Comparison of ENCODE assay signal across 30 mouse cellular contexts in genomic region chr1:47037576-47037975, GRCm38 (mm10).
DNase-seq lines count a peak whose midpoint lies in the region; ATAC-seq and TF ChIP-seq lines count a peak whose summit lies in the region.
"Had no signal": no experiment of that assay in that cellular context is flagged by ENCODE, and none has a peak within 500 bp of the region (broad histone marks: within the 10 kb centered on the region; RNA-seq: fewer than 3 reads in every experiment).

No protein-coding gene starts in this region.

- no peak for TF ChIP-seq POLR2A in brain, embryonic 14.5 days (IDR thresholded peaks at IDR 0.05; ENCODE audit: borderline replicate concordance, extremely low read depth, insufficient read depth, insufficient read length, poor library complexity, severe bottlenecking)

- H3K9me3 ChIP-seq in heart, embryonic 11.5 days (replicated peaks; ENCODE audit: control insufficient read depth, low read length), result no peaks in the 10 kb centered on the region
- H3K9me3 ChIP-seq: embryonic facial prominence, embryonic 12.5 days; G1E; kidney, embryonic 15.5 days; liver, embryonic 12.5 days had no signal

- H3K27ac ChIP-seq in heart, embryonic 11.5 days (ENCODE audit: low read depth, low read length), result no peak overlapping the region
- H3K27ac ChIP-seq in layer of hippocampus, adult 2 months, result peak overlapping the region; percentile 66; the same call in 1 of the 2 replicates
- H3K27ac ChIP-seq: embryonic facial prominence, embryonic 12.5 days; gastrocnemius, adult 2 months; kidney, embryonic 15.5 days; liver, embryonic 12.5 days; stomach, postnatal 0 days had no signal

- intact Hi-C loops in heart, postnatal 10 days (cut with DNase I), result no loop called here
- intact Hi-C loops in left cerebral cortex, postnatal 10 days (cut with DNase I), result no loop called here

- no peak overlapping the region for H3K4me2 ChIP-seq in heart, embryonic 11.5 days
- H3K4me2 ChIP-seq: embryonic facial prominence, embryonic 12.5 days; kidney, embryonic 15.5 days; liver, embryonic 12.5 days; midbrain, embryonic 11.5 days had no signal

- H3K4me3 ChIP-seq in heart, embryonic 11.5 days (ENCODE audit: low read depth, low read length), result no peak overlapping the region
- no peak overlapping the region for H3K4me3 ChIP-seq in layer of hippocampus, adult 2 months
- H3K4me3 ChIP-seq: embryonic facial prominence, embryonic 12.5 days; erythroblast, embryonic 14.5 days; gastrocnemius, adult 2 months; kidney, embryonic 15.5 days; liver, embryonic 12.5 days had no signal

- no peak for ATAC-seq in heart, embryonic 11.5 days (replicated peaks; ENCODE audit: insufficient number of reproducible peaks, low FRiP score, low TSS enrichment)
- ATAC-seq: forebrain, embryonic 16.5 days; inflammation-experienced regulatory T-cells, adult 6 months; liver, embryonic 12.5 days; liver, postnatal 0 days; Patski had no signal

- DNase-seq in embryo, embryonic 10.5 days (ENCODE audit: low spot score), result peak; percentile 24
- DNase-seq in embryo, embryonic 9.5 days (ENCODE audit: extremely low spot score), result no peak
- peak; percentile 56 to 58 for DNase-seq in heart, postnatal 10 days
- no peak for DNase-seq in layer of hippocampus, adult 2 months (ENCODE audit: low spot score in 2 of 2)
- no peak for DNase-seq in layer of hippocampus, adult 9-11 months
- DNase-seq in brain, embryonic 14.5 days (ENCODE audit: low read depth), result peak; percentile 18
- no peak for DNase-seq in left cerebral cortex, postnatal 10 days (ENCODE audit: extremely low spot score in 1 of 2, low spot score in 2 of 2)
- DNase-seq: adrenal gland, postnatal 10 days; cerebellum, adult 11-12 months; cerebellum, postnatal 10 days; gastrocnemius, adult 2 months; kidney, adult 18-20 months; kidney, postnatal 25 days; left cerebral cortex, postnatal 4 days; liver, postnatal 0 days; lung, postnatal 36 days; right cerebral cortex, adult 18-20 months; thymus, adult 18-20 months; thymus, postnatal 25 days had no signal

- H3K4me1 ChIP-seq in heart, embryonic 11.5 days (ENCODE audit: control insufficient read depth, insufficient read depth, low read length), result no peaks in the 10 kb centered on the region
- H3K4me1 ChIP-seq: kidney, embryonic 15.5 days; liver, embryonic 12.5 days had no signal

- TF ChIP-seq CTCF in layer of hippocampus, adult 2 months (conservative IDR thresholded peaks at IDR 0.05), result no peak
- TF ChIP-seq CTCF in brain, embryonic 14.5 days (IDR thresholded peaks at IDR 0.05; ENCODE audit: borderline replicate concordance, extremely low read depth, insufficient read depth, insufficient read length), result no peak

- no peak overlapping the region for H3K9ac ChIP-seq in heart, embryonic 11.5 days (ENCODE audit: low read depth, low read length)
- H3K9ac ChIP-seq: embryonic facial prominence, embryonic 12.5 days; kidney, embryonic 15.5 days; liver, embryonic 12.5 days; liver, postnatal 0 days had no signal

- H3K27me3 ChIP-seq in heart, embryonic 11.5 days (ENCODE audit: control insufficient read depth, insufficient read depth, low read length), result no peaks in the 10 kb centered on the region
- H3K27me3 ChIP-seq: embryonic facial prominence, embryonic 12.5 days; kidney, embryonic 15.5 days; liver, embryonic 12.5 days had no signal

- no peaks in the 10 kb centered on the region for H3K36me3 ChIP-seq in heart, embryonic 11.5 days (ENCODE audit: control insufficient read depth, insufficient read depth, low read length)
- H3K36me3 ChIP-seq: embryonic facial prominence, embryonic 12.5 days; G1E; kidney, embryonic 15.5 days; liver, embryonic 12.5 days had no signal

- 49% methylated on average over 2 of the region's 2 CpGs for whole genome bisulfite sequencing in heart, embryonic 11.5 days (ENCODE audit: insufficient replicate concordance)

Comparison
In these comparisons a context has a peak if more than half of its experiments do, and no peak if none do; other contexts are left out.
1. DNase-seq: peak in embryo, embryonic 10.5 days (single experiment), heart, postnatal 10 days (2 of 2) and brain, embryonic 14.5 days (single experiment); none in embryo, embryonic 9.5 days (single experiment), layer of hippocampus, adult 2 months (0 of 2), layer of hippocampus, adult 9-11 months (single experiment) and left cerebral cortex, postnatal 10 days (0 of 2).